Mouse (Mus musculus): ENCODE results near the gene Btk. TPM values are rescaled to one million over a fixed set of nuclear protein-coding genes. Genes with fewer than 3 reads are reported as not detected.
A peak's percentile ranks its signal among the peaks of the same experiment; 100 is the strongest.

Gene Btk
- polyA plus RNA-seq, 1 experiment from 2014 or later, result 0.47 TPM

DNA sequence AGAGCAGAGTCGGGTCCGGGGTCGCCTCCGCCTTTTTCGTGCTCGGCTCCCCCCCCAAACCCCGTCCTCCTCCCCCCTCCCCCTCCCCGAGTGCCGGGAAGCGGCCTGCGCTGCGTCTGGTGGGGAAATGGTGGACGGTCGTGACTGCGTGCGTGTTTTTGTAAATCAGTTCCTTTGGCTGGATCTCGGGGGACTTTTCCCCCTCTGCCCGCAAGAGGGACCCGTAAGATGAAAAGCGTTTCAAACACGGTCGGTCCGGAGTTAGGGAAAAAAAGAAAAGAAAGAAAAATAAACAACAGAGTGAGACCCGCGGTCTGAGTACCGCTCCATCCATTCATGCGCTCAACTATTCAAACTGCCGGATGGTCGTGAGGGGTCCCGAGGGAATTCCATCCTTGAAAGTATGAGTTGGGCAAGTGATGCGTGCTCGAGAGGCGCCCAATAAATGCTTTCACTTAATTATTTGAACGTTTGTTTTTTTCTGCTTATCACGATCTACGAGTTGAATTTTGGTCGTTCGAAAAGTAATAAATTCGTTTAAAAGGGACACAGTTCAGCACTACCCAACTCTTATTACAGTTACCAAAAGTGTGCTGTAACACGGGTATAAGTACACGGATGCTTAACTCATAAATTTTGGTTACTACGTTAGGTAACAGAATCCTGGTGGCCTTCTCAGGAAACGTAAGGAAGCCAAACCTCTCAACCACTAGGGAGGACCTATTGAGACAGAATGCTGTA lies 18.2 kb upstream of the Btk start:
- no peaks in the 10 kb centered on the region for H3K27me3 ChIP-seq
- no peaks in the 10 kb centered on the region for H3K9me3 ChIP-seq
- ATAC-seq (ENCODE audit: low FRiP score, low read depth), result peak; percentile 84
- peak overlapping the region; percentile 95 for H3K27ac ChIP-seq (replicated peaks)
- peaks cover 17% of the 10 kb centered on the region; the same call in 1 of the 2 replicates for H3K4me1 ChIP-seq (replicated peaks)
- H3K36me3 ChIP-seq, result no peaks in the 10 kb centered on the region
- WGBS, result 14% methylated on average over 42 of the region's 43 CpGs
- H3K9ac ChIP-seq, result peak overlapping the region; percentile 54
- peak overlapping the region; percentile 55 for H3K4me2 ChIP-seq
- peak overlapping the region; percentile 55 for H3K4me3 ChIP-seq

DNA sequence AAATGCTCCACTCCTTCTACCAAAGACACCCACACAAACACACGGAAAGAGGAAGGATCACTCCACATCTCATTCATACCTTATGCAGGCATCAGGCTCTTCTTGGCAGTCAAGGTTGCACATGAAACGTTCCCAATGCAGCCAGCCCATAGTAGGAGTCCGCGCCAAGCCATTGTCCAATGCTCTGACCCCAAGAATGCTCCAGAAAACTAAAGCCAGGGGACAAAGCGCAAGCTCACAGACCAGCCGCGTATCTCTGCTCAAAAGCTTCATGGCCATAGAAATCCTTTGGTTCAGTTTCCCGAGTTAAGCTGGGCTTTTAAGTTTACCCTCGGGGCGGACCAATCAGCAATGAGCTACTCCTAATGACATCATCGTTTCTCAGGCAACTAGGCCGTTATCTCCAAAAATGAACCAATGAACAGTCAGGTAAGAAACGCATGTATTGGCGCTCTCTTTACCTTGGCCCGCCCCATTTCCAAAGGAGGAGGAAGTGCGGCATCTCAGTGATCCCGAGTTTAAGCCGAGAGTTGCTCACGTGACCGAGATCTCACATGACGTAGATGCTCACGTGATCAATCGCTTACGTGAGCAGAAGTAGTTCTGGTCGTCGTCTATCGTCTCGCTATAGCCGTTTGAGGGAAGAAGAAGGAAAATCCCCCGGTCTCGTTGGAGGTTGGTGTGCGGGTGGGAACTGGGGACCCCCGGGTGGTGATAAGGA lies 17.4 kb upstream of the Btk start, which contains the start of the genes Gla and Hnrnph2:
Gene Gla (minus strand): TSS at position 467 of the 721 bp plus-strand sequence.
Gene Hnrnph2 (plus strand): TSS at position 521 of the 721 bp plus-strand sequence.
- peak; percentile 99 for ATAC-seq (ENCODE audit: low FRiP score, low read depth)
- H3K27me3 ChIP-seq, result no peaks in the 10 kb centered on the region
- peaks cover 17% of the 10 kb centered on the region; the same call in 1 of the 2 replicates for H3K4me1 ChIP-seq (replicated peaks)
- H3K9me3 ChIP-seq, result no peaks in the 10 kb centered on the region
- peak within 1 kb of the TSS; percentile 54 for H3K9ac ChIP-seq
- peak within 1 kb of the TSS; percentile 55 for H3K4me3 ChIP-seq
- H3K4me2 ChIP-seq, result peak within 1 kb of the TSS; percentile 58
- no peaks in the 10 kb centered on the region for H3K36me3 ChIP-seq
- 17% methylated on average over 33 of the region's 33 CpGs for WGBS
- H3K27ac ChIP-seq (replicated peaks), result peak within 1 kb of the TSS; percentile 95

DNA sequence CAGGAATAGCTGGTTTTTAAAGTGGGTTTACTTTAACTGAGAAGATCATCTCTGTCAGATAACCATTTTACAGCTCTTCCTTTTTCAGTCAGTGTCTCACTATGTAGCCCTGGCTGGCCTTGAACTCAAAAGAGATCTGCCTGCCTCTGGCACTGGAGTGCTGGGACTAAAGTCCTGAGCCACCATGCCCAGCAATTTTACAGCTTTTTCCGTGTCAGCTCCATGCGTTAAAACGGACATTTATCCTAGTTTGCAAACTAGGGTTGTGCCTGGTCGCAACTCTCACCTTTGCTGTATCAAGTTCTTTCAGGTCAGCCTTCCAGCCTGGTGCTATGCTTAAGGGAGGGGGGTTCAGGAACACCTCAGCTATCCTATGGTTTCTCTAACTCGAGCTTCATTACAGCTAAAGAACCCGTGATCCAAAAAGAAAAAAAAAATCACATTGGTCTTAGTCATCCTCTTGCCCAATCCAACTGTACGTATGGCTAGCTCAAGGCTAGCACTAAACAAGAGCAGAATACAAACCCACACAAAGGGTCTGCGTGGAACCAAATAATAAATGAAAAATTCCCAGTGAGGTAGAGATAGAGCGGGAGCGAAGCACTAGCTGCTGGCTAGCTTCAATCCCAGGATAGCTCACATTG lies 16.7 kb upstream of the Btk start:
- peak overlapping the region; percentile 78 for H3K27ac ChIP-seq (replicated peaks)
- H3K4me3 ChIP-seq, result peak overlapping the region; percentile 55
- peak overlapping the region; percentile 58 for H3K4me2 ChIP-seq
- no peak for ATAC-seq (ENCODE audit: low FRiP score, low read depth)
- WGBS, result 33% methylated on average over 10 of the region's 10 CpGs
- H3K4me1 ChIP-seq (replicated peaks), result peaks cover 17% of the 10 kb centered on the region; the same call in 1 of the 2 replicates
- H3K9me3 ChIP-seq, result no peaks in the 10 kb centered on the region
- no peaks in the 10 kb centered on the region for H3K27me3 ChIP-seq
- peak overlapping the region; percentile 44 for H3K9ac ChIP-seq
- no peaks in the 10 kb centered on the region for H3K36me3 ChIP-seq

DNA sequence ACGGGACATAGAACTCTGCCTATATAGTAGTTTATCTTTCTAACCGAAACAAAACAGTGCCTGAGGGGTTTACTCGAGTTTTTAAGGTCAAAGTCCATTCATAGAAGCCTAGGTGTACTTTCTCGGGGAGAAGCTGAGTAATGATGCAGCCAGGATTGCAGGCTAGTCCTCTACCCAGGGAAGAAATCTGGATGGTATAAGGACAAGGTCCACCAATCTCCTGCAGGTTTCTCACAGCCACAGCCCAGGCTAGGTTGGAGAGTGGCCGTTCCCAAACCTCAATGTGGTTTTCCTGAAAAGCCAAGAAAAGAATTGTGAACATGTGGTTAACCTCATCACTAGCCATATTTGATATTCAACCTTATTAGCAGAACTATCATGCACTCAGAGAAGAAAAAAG lies 6.5 kb upstream of the Btk start:
- H3K36me3 ChIP-seq, result peaks cover 7% of the 10 kb centered on the region; the same call in 1 of the 2 replicates
- no peak overlapping the region for H3K4me3 ChIP-seq
- H3K9me3 ChIP-seq, result no peaks in the 10 kb centered on the region
- no peak overlapping the region for H3K27ac ChIP-seq (replicated peaks)
- no peak overlapping the region for H3K4me2 ChIP-seq
- 72% methylated on average over 5 of the region's 5 CpGs for WGBS
- no peak overlapping the region for H3K9ac ChIP-seq
- no peaks in the 10 kb centered on the region for H3K27me3 ChIP-seq
- H3K4me1 ChIP-seq (replicated peaks), result peaks cover 13% of the 10 kb centered on the region
- no peak for ATAC-seq (ENCODE audit: low FRiP score, low read depth)

DNA sequence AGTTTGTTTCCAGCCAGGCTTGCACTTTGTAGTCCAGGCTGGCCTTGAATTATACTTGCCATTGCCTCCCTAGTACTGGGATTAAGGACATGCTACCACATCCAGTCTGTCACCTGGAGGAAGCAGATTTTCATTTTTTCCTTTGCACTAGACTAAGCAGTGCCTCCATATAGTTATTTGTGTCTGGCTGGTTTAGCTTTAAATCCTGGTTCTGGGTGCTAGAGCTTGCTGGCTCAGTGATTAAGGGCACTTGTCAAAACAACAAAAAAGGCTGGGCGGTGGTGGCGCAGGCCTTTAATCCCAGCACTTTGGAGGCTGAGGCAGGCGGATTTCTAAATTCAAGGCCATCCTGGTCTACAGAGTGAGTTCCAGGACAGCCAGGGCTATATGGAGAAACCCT lies 5.6 kb upstream of the Btk start:
- peaks cover 7% of the 10 kb centered on the region; the same call in 1 of the 2 replicates for H3K36me3 ChIP-seq
- no peaks in the 10 kb centered on the region for H3K9me3 ChIP-seq
- H3K27me3 ChIP-seq, result no peaks in the 10 kb centered on the region
- ATAC-seq (ENCODE audit: low FRiP score, low read depth), result no peak
- 81% methylated on average over 3 of the region's 3 CpGs for WGBS
- H3K4me3 ChIP-seq, result no peak overlapping the region
- H3K4me1 ChIP-seq (replicated peaks), result peaks cover 13% of the 10 kb centered on the region
- no peak overlapping the region for H3K9ac ChIP-seq
- no peak overlapping the region for H3K27ac ChIP-seq (replicated peaks)
- H3K4me2 ChIP-seq, result no peak overlapping the region

DNA sequence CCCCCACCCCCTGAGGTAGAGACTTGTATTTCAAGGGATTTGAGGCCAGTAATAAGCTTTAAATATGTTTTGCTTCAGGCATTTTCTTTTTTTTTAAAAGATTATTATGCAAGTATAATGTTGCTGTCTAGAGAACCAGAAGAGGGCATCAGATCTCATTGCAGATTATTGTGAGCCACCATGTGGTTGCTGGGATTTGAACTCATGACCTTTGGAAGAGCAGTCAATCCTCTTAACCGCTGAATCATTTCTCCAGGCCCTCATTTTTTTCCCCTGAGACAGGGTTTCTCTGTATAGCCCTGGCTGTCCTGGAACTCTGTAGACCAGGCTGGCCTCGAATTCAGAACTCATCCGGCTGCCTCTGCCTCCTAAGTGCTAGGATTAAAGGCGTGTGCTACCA lies 4.9 kb upstream of the Btk start:
- H3K9me3 ChIP-seq, result no peaks in the 10 kb centered on the region
- H3K9ac ChIP-seq, result no peak overlapping the region
- no peak overlapping the region for H3K4me3 ChIP-seq
- 79% methylated on average over 4 of the region's 4 CpGs for WGBS
- peaks cover 13% of the 10 kb centered on the region for H3K4me1 ChIP-seq (replicated peaks)
- no peak for ATAC-seq (ENCODE audit: low FRiP score, low read depth)
- no peaks in the 10 kb centered on the region for H3K27me3 ChIP-seq
- H3K27ac ChIP-seq (replicated peaks), result no peak overlapping the region
- peaks cover 7% of the 10 kb centered on the region; the same call in 1 of the 2 replicates for H3K36me3 ChIP-seq
- no peak overlapping the region for H3K4me2 ChIP-seq

DNA sequence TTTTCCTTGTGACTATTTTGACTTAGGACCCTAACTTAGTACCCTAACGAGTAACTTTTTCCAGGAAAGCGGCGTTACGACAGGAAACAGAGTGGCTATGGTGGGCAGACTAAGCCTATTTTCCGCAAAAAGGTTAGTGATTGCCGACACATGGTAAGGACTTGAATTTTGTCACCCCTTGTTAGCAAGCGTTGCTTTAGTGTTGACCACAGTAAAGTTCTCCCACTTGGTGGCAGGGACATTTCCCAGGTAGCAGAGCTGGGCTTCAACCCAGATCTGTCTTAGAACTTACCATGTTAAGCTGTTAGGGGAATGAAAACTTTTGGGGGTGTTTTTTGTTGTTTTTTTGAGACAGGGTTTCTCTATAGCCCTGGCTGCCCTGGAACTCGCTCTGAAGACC lies 3.1 kb upstream of the Btk start:
- Histone ChIP-seq H3K27ac (replicated peaks) (no peak overlapping the region), H3K9me3 (no peaks in the 10 kb centered on the region), H3K4me1 (replicated peaks) (peaks cover 13% of the 10 kb centered on the region), H3K36me3 (peaks cover 7% of the 10 kb centered on the region; the same call in 1 of the 2 replicates), H3K4me2 (peak overlapping the region; percentile 65), H3K4me3 (peak overlapping the region; percentile 47), H3K9ac (peak overlapping the region; percentile 51), H3K27me3 (no peaks in the 10 kb centered on the region)
- 39% methylated on average over 8 of the region's 8 CpGs for WGBS
- no peak for ATAC-seq (ENCODE audit: low FRiP score, low read depth)

DNA sequence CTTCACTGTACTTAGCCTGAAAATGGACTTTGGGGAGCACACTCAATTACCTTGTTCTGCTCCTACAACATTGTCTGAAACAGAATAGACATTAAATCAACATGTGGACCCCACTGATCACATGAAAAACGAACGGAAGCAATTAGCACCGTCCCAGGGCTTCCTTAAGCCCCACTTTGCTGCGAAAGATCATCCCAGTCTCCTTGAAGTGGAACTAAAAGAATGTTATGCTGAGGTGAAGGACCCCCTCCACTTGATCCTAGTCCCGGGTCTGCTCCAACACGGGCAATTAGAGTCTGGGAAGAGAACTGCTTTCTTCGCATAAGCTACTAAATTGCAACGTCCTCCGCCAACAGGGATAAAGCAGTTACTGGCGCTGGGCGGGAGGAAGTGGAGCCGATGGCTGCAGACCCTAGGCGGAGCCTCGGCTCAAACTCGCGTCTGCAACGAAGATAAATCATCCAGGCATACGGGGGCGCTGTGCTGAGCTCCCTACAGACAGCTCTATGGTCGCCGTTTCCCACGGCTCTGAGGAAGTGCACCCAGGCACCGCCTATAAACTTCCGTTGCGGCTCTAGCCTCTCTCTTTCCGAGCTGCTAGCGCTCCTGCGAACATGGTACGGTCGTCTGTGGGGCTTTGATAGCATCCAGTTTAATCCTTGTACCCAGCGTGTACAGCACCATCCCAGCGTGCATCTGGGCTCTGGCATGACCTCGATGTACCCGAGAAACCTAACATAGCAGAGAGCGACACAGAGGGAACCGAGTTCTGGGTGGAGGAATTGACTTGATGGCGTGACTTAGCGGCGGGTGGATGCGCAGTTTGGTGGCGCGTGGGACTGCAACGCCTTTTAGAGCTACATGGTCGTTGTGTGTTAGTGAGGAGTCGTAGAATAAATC lies 2.0 kb upstream of the Btk start, which contains the start of gene Rpl36a:
Gene Rpl36a (plus strand): TSS at position 552 of the 900 bp plus-strand sequence.
- H3K9ac ChIP-seq, result peak within 1 kb of the TSS; percentile 51
- no peaks in the 10 kb centered on the region for H3K9me3 ChIP-seq
- ATAC-seq (ENCODE audit: low FRiP score, low read depth), result peak; percentile 98
- peak within 1 kb of the TSS; percentile 47 for H3K4me3 ChIP-seq
- WGBS, result 20% methylated on average over 45 of the region's 45 CpGs
- no peaks in the 10 kb centered on the region for H3K27me3 ChIP-seq
- peaks cover 7% of the 10 kb centered on the region; the same call in 1 of the 2 replicates for H3K36me3 ChIP-seq
- H3K27ac ChIP-seq (replicated peaks), result peak within 1 kb of the TSS; percentile 83
- peaks cover 13% of the 10 kb centered on the region for H3K4me1 ChIP-seq (replicated peaks)
- peak within 1 kb of the TSS; percentile 65 for H3K4me2 ChIP-seq

DNA sequence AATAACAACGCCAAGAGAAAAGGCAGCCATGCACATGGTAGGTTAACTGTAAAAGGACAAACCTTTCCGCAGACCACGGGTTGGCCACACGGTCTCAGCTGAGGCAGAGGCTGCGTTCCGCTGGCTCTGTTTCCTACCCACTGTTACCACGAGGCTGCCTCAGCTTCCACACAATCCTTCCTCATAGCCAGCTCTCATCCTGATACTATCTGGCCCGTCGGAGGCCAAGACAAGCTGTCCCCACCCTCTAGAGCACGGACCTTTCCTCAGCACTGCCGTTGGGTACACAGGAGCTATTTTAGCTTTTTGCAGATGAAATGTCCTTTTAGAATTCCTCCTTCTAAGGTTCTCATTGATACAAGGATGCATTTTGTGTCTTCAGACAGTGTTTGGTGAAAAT lies 1.1 kb downstream of the Btk start:
- H3K9me3 ChIP-seq, result no peaks in the 10 kb centered on the region
- no peak overlapping the region for H3K27ac ChIP-seq (replicated peaks)
- no peak overlapping the region for H3K4me3 ChIP-seq
- peaks cover 10% of the 10 kb centered on the region for H3K4me1 ChIP-seq (replicated peaks)
- no peak overlapping the region for H3K4me2 ChIP-seq
- WGBS, result 86% methylated on average over 11 of the region's 11 CpGs
- ATAC-seq (ENCODE audit: low FRiP score, low read depth), result no peak
- no peak overlapping the region for H3K9ac ChIP-seq
- H3K36me3 ChIP-seq, result no peaks in the 10 kb centered on the region
- H3K27me3 ChIP-seq, result no peaks in the 10 kb centered on the region

DNA sequence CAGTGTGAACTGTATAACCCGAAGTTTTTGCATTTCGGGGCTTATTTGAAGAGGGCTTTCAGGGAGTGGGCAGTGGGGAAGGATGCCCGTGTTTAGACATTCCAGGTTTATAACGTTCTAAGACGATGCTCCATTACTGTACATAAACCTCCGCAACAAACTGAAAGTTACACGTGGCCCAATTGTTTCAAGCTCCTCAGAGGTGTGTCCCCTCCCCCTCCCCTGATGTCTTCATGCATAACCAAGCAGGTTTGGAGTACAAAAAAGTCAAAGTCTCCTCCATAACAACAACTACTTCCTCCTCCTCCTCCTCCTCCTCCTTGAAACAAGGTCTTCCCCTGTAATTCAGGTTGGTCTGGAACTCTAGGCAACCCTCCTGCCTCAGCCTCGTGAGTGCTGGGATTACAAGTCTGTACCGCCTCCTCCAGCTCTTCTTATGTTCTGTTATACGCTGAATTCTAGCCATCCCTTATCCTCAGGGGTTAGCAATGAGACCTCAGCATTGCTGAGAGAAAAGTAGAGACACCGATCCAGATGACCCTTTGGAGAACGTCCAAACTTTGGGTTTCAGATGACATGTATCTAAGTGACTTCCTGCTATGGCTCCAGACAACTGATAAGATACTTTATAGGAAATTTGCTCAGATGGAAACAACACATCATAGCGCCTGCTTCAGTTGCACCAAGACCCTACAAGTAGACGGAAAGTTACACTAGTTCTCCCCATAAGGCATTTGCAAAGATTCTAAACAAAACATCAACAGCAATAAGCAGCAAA lies 2.7 kb downstream of the Btk start:
- no peaks in the 10 kb centered on the region for H3K9me3 ChIP-seq
- no peak overlapping the region for H3K4me2 ChIP-seq
- H3K27me3 ChIP-seq, result no peaks in the 10 kb centered on the region
- H3K36me3 ChIP-seq, result no peaks in the 10 kb centered on the region
- ATAC-seq (ENCODE audit: low FRiP score, low read depth), result no peak
- H3K4me1 ChIP-seq (replicated peaks), result no peaks in the 10 kb centered on the region
- WGBS, result 89% methylated on average over 14 of the region's 14 CpGs
- no peak overlapping the region for H3K27ac ChIP-seq (replicated peaks)
- no peak overlapping the region for H3K4me3 ChIP-seq
- H3K9ac ChIP-seq, result no peak overlapping the region

All from hindbrain, embryonic 15.5 days (tissue).